Mouse (Mus musculus) liver, embryonic 14.5 days (tissue): ENCODE measurements at regions not wholly inside any gene's neighbourhood (a gene's known extent, or its start where the extent isn't known, plus 50 kb on each side); places are given as distances from the start of the nearest gene placed in this dataset.

Experiments
- ATAC-seq: fragments of 200-750 bp; cut with Nextera tagmentation; 2 replicates; pipeline ENCODE4 v1.8.0; 2017; ENCODE audit warnings: moderate number of reproducible peaks, mild to moderate bottlenecking, moderate library complexity; ENCODE audit not compliant: insufficient read depth
- DNase-seq, 3 experiments: peaks; one replicate each; pipeline ENCODE4 v3.0.0-alpha.2; 2012 to 2013; ENCODE audit warnings: low read depth in 3 of 3, low spot score in 3 of 3
- H3K27ac ChIP-seq: fragments of 300-500 bp; sonication (generic); 2 replicates; pipeline ENCODE4 v1.5.1; 2014; ENCODE audit warnings: moderate library complexity, mild to moderate bottlenecking, control low read depth, inconsistent platforms
- H3K27me3 ChIP-seq: fragments of 300-500 bp; sonication (generic); 2 replicates; pipeline ENCODE4 v1.6.1; 2014; ENCODE audit warnings: mild to moderate bottlenecking, low read length, moderate library complexity; ENCODE audit not compliant: control insufficient read depth, insufficient read depth
- H3K36me3 ChIP-seq: fragments of 300-500 bp; sonication (generic); replicated peaks from 2 replicates; pipeline ENCODE4 v1.6.1; 2014; ENCODE audit warnings: low read depth; ENCODE audit not compliant: control insufficient read depth, insufficient read depth
- H3K4me1 ChIP-seq, 2 experiments: fragments of 200-500 bp in 1 of 2; fragments of 300-500 bp in 1 of 2; sonication (generic) in 1 of 2; replicated peaks; 2 replicates each; pipeline ENCODE4 v1.6.1; 2012 to 2014; ENCODE audit warnings: antibody characterized with exemption in 1 of 2, inconsistent platforms in 1 of 2, low read length in 1 of 2; ENCODE audit not compliant: control insufficient read depth in 2 of 2, insufficient read depth in 2 of 2
- H3K4me2 ChIP-seq: fragments of 300-500 bp; sonication (generic); 2 replicates; pipeline ENCODE4 v1.6.1; 2014; ENCODE audit warnings: low read depth, mild to moderate bottlenecking, control low read depth, moderate library complexity
- H3K4me3 ChIP-seq, 2 experiments: fragments of 200-500 bp in 1 of 2; fragments of 300-500 bp in 1 of 2; sonication (generic) in 1 of 2; 2 replicates each; pipeline ENCODE4 v1.5.1; 2012 to 2014; ENCODE audit warnings: low read depth in 2 of 2, low read length in 2 of 2, mild to moderate bottlenecking in 2 of 2, control low read depth in 1 of 2, inconsistent platforms in 1 of 2, moderate library complexity in 1 of 2; ENCODE audit not compliant: insufficient read depth in 1 of 2
- H3K9ac ChIP-seq: fragments of 300-500 bp; sonication (generic); replicated peaks from 2 replicates; pipeline ENCODE4 v1.6.1; 2014; ENCODE audit warnings: mild to moderate bottlenecking, control low read depth, moderate library complexity
- H3K9me3 ChIP-seq: fragments of 300-500 bp; sonication (generic); 2 replicates; pipeline ENCODE4 v1.6.1; 2016; ENCODE audit warnings: low read length, mixed read lengths; ENCODE audit not compliant: control insufficient read depth
- CTCF ChIP-seq: IDR thresholded peaks from 2 replicates; pipeline ENCODE4 v1.5.1; 2016; ENCODE audit warnings: antibody characterized with exemption, low read depth, control low read depth
- EP300 ChIP-seq: IDR thresholded peaks from 2 replicates; pipeline ENCODE4 v1.6.1; 2016; ENCODE audit warnings: antibody characterized with exemption, low read depth
- WGBS: fragments of 180-500 bp; shearing (Covaris S2); extraction: QIAGEN DNeasy Blood & Tissue Kit; methylation state at CpG from one replicate; pipeline ENCODE4 v1.1.7; 2014; ENCODE audit not compliant: insufficient replicate concordance; 5-methylcytosine and 5-hydroxymethylcytosine counted together

DNA sequence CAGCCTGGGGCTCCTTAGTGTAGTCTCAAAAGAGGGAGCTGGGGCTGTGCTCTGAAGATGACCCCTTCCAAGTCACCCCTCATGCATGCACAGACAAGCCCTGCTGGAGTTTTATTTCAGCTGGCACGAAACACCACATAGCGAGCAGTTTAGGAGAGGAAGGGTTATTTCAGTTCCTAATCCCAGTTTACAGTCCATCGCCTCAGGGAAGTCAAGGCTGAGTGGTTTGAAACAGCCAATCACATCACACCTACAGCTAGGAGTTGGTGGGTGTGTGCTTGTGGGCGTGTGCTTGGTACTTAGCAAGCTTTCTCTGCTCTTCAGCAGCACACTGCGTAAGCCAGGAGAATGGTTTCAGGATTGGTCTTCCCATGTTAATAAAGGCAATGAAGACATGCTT, 202.4 kb downstream of the Vrk1 start:
- no peak for DNase-seq
- 70% methylated on average over 5 of the region's 5 CpGs for WGBS
- Histone ChIP-seq H3K27me3 (no peaks in the 10 kb centered on the region), H3K4me1 (no peaks in the 10 kb centered on the region), H3K9ac (no peak overlapping the region), H3K4me3 (no peak overlapping the region), H3K4me2 (no peak overlapping the region), H3K27ac (no peak overlapping the region), H3K36me3 (no peaks in the 10 kb centered on the region), H3K9me3 (no peaks in the 10 kb centered on the region)
- ATAC-seq, result no peak
- TF ChIP-seq EP300 (no peak), CTCF (no peak)

- Histone ChIP-seq H3K9me3 (no peaks in the 10 kb centered on the region), H3K36me3 (no peaks in the 10 kb centered on the region), H3K4me1 (no peaks in the 10 kb centered on the region), H3K27me3 (no peaks in the 10 kb centered on the region), H3K27ac (no peak overlapping the region), H3K4me2 (no peak overlapping the region), H3K9ac (no peak overlapping the region), H3K4me3 (no peak overlapping the region)
- WGBS, result 18% methylated on average over 3 of the region's 3 CpGs
- no peak for TF ChIP-seq CTCF
- no peak for TF ChIP-seq EP300
- ATAC-seq (no peak), DNase-seq (no peak)
These were observed 210.0 kb downstream of the Vrk1 start for GRCm38 (mm10) chr12:106220071-106220470.

DNA sequence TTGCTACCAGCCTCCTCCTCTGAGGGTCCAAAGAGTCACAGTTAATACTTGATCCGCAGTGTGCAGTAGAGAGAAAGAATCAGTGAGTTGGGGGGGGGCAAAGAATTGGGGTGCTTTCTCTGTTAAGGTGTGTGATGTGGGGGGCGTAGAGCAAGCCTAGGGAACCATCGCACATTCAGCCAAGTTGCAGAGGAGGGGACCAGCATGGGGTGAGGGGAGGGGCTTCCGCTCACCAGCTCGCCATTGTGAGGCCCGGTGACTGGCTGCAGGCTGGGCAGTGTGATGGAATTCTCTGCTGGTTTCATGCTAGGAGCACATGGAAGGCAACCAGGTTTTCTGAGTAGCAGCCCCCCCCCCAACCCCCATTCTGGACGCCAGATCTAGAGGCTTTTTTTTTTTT, 216.2 kb downstream of the Vrk1 start:
- ATAC-seq (no peak), DNase-seq (no peak)
- Histone ChIP-seq H3K9ac (no peak overlapping the region), H3K4me2 (no peak overlapping the region), H3K27me3 (no peaks in the 10 kb centered on the region), H3K27ac (no peak overlapping the region), H3K4me3 (no peak overlapping the region), H3K9me3 (no peaks in the 10 kb centered on the region), H3K36me3 (no peaks in the 10 kb centered on the region), H3K4me1 (no peaks in the 10 kb centered on the region)
- whole genome bisulfite sequencing, result 44% methylated on average over 7 of the region's 7 CpGs
- no peak for TF ChIP-seq EP300
- no peak for TF ChIP-seq CTCF

GRCm38 (mm10) chr12:106226776-106227562, 216.9 kb downstream of the Vrk1 start:
- 27% methylated on average over 25 of the region's 25 CpGs for WGBS
- ATAC-seq (no peak), DNase-seq (no peak)
- no peaks in the 10 kb centered on the region for H3K4me1 ChIP-seq
- H3K27me3 ChIP-seq, result no peaks in the 10 kb centered on the region
- H3K9me3 ChIP-seq, result no peaks in the 10 kb centered on the region
- no peak overlapping the region for H3K4me2 ChIP-seq
- TF ChIP-seq CTCF, result no peak
- TF ChIP-seq EP300, result no peak
- H3K36me3 ChIP-seq, result no peaks in the 10 kb centered on the region
- H3K4me3 ChIP-seq, result no peak overlapping the region
- H3K9ac ChIP-seq, result no peak overlapping the region
- H3K27ac ChIP-seq, result no peak overlapping the region

DNA sequence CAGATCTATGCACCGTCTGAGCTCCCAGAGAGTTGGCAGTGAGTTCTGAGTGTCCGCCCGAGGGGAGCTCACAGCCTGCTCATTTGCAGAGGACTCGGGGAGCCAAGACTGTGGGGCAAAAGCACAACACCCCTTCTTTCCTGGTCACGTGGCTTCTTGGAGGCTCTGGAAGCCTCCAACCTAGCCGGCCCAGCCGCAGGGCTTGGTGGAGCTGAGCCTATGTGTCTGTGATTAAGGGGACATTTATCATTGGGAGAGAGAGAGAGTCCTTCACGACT, 217.5 kb downstream of the Vrk1 start:
- DNase-seq (no peak), ATAC-seq (no peak)
- TF ChIP-seq CTCF (no peak), EP300 (no peak)
- Histone ChIP-seq H3K4me1 (no peaks in the 10 kb centered on the region), H3K4me3 (no peak overlapping the region), H3K9ac (no peak overlapping the region), H3K4me2 (no peak overlapping the region), H3K27me3 (no peaks in the 10 kb centered on the region), H3K27ac (no peak overlapping the region), H3K9me3 (no peaks in the 10 kb centered on the region), H3K36me3 (no peaks in the 10 kb centered on the region)
- WGBS, result 28% methylated on average over 8 of the region's 8 CpGs
